Mouse (Mus musculus) ES-E14 (cell line): ENCODE data around the gene Nasp.

Experiments used
- HCFC1 ChIP-seq: IDR thresholded peaks from 2 replicates; pipeline ENCODE4 v1.6.1; 2012; ENCODE audit warnings: low read length, inconsistent platforms, borderline replicate concordance; ENCODE audit not compliant: insufficient read depth
- ZC3H11A ChIP-seq: IDR thresholded peaks from 2 replicates; pipeline ENCODE4 v1.6.1; 2012; ENCODE audit warnings: low read depth, mild to moderate bottlenecking, inconsistent platforms, low read length, borderline replicate concordance
- ZNF384 ChIP-seq: IDR thresholded peaks from 2 replicates; pipeline ENCODE4 v1.6.1; 2012; ENCODE audit warnings: low read depth, low read length, inconsistent platforms

DNA sequence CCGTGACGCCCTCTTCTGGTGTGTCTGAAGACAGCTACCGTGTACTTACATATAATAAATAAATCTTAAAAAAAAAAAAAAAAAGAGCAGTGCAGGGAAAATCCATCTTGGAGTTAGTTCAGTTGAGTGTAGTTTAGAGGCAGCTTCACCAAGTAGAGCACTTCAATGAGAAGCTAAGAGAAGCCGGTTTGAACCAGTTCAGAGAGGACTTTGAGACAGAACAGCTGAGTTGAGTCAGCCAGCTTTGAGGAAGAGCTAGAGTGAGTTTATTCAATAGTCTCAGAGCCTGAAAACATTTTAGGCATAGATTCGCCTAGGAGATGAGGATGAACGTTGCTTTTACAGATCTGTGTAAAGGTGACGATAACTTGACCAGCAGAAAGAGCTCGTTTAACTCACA, 31.9 kb downstream of the Nasp start:
- TF ChIP-seq ZC3H11A: no peak
- no peak for TF ChIP-seq HCFC1
- TF ChIP-seq ZNF384: peak; percentile 34; the same call in 1 of the 2 replicates
